Mouse (Mus musculus): ENCODE measurements around the gene Cpt2. TPM values are rescaled to one million over a fixed set of nuclear protein-coding genes. Genes with fewer than 3 reads are reported as not detected.

Gene Cpt2
- polyA plus RNA-seq, 1 experiment from 2014 or later = 41.3 TPM

Other genes starting within 250 kb of the Cpt2 start
- gene Dmrtb1, start 239.4 kb downstream of the Cpt2 start, polyA plus RNA-seq (2016; fragmentation: Nextera tagmentation; extraction: Ambion mirVana) = 0.87 and 2.7 TPM in 2 replicates
- 11.2 and 11.3 TPM in 2 replicates for gene Lrp8, start 121.3 kb downstream of the Cpt2 start, polyA plus RNA-seq (2016; fragmentation: Nextera tagmentation; extraction: Ambion mirVana)
- gene Magoh, start 43.9 kb downstream of the Cpt2 start, polyA plus RNA-seq (2016; fragmentation: Nextera tagmentation; extraction: Ambion mirVana) = 245 and 247 TPM in 2 replicates
- gene 0610037L13Rik, start 33.8 kb downstream of the Cpt2 start, polyA plus RNA-seq (2016; fragmentation: Nextera tagmentation; extraction: Ambion mirVana) = 102 and 105 TPM in 2 replicates
- gene Slc1a7, start 44.7 kb upstream of the Cpt2 start, polyA plus RNA-seq (2016; fragmentation: Nextera tagmentation; extraction: Ambion mirVana) = 0.06 TPM in 1 of 2 replicates, not detected in the other
- gene Podn, start 172.8 kb upstream of the Cpt2 start, polyA plus RNA-seq (2016; fragmentation: Nextera tagmentation; extraction: Ambion mirVana) = 0.10 and 0.22 TPM in 2 replicates
- 187 and 190 TPM in 2 replicates for gene Scp2, start 221.4 kb upstream of the Cpt2 start, polyA plus RNA-seq (2016; fragmentation: Nextera tagmentation; extraction: Ambion mirVana)
- 22.8 and 23.6 TPM in 2 replicates for gene Echdc2, start 241.8 kb upstream of the Cpt2 start, polyA plus RNA-seq (2016; fragmentation: Nextera tagmentation; extraction: Ambion mirVana)

All from forebrain, embryonic 10.5 days (tissue).